Comparison of ENCODE assay signal across 8 mouse cellular contexts in the genomic region with DNA sequence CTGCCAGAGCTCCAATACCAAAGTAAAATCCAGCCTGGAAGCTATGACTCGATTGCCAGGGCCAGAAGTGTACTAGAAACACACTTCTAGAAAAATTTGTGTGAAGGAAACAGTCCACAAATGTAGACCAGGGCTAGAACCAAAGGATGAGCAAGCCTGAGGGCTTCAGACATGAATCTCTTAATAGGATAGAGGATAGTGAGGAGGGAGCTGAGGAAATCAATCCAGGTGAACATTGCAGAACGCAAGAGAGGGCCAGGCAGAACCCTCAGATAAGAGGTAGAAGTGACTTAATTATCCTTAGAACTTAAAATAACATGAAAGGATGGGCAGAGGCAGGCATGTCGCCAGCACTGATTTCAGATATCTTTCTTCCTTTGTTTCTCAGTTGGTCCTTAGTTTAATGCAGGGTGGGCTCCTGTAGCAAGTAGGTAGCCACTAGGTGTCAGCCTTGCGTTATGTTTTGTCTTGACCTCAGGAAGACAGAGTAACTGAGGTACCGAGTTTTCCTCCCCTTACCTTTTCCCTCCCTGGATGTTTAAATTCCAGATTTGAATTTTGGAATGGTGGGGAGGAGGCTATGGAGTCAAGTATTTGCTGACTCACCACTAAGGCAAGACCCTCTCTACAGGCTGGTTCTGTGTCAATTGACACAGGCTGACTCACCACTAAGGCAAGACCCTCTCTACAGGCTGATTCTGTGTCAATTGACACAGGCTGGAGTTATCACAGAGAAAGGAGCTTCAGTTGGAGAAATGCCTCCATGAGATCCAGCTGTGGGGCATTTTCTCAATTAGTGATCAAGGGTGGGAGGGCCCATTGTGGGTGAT. TPM values are rescaled to one million over a fixed set of nuclear protein-coding genes. Genes with fewer than 3 reads are reported as not detected.
DNase-seq lines count a peak whose midpoint lies in the region; ATAC-seq lines count a peak whose summit lies in the region.

No protein-coding gene starts in this region.

- no peaks in the 10 kb centered on the region for H3K27me3 ChIP-seq in embryonic facial prominence, embryonic 11.5 days (ENCODE audit: control insufficient read depth, insufficient read depth, low read length)
- H3K27me3 ChIP-seq in lung, embryonic 16.5 days (ENCODE audit: control insufficient read depth, insufficient read depth, low read depth, low read length) = no peaks in the 10 kb centered on the region

- H3K4me3 ChIP-seq in embryonic facial prominence, embryonic 11.5 days (ENCODE audit: low read depth, low read length) = no peak overlapping the region
- no peak overlapping the region for H3K4me3 ChIP-seq in lung, embryonic 16.5 days (ENCODE audit: low read length)

- ATAC-seq in CD4-positive, CD25-positive, alpha-beta regulatory T cell, adult 4 months = peak; percentile 96
- ATAC-seq in embryonic facial prominence, embryonic 11.5 days (replicated peaks; ENCODE audit: insufficient number of reproducible peaks, low FRiP score, low TSS enrichment, low read depth) = peak; percentile 72
- peak; percentile 74 for ATAC-seq in lung, embryonic 16.5 days (ENCODE audit: low read depth)

- 27% methylated on average over 5 of the region's 5 CpGs for WGBS in embryonic facial prominence, embryonic 11.5 days
- 27% methylated on average over 5 of the region's 5 CpGs for WGBS in lung, embryonic 16.5 days

- DNase-seq in ZHBTc4 (ENCODE audit: low read depth, low spot score) = peak; percentile 70
- peak; percentile 79 for DNase-seq in embryonic facial prominence, embryonic 11.5 days (ENCODE audit: low spot score)
- peak; percentile 40 to 74 for DNase-seq in heart, postnatal 14 days
- DNase-seq in kidney, postnatal 14 days = peak; percentile 58
- peak; percentile 12 for DNase-seq in ovary, postnatal 36 days (ENCODE audit: low spot score)
- DNase-seq in urinary bladder, adult 2 months (ENCODE audit: low spot score) = no peak

- no peak overlapping the region for H3K9ac ChIP-seq in embryonic facial prominence, embryonic 11.5 days (replicated peaks; ENCODE audit: low read length)
- no peak overlapping the region for H3K9ac ChIP-seq in lung, embryonic 16.5 days (ENCODE audit: low read length)

- no peaks in the 10 kb centered on the region for H3K9me3 ChIP-seq in embryonic facial prominence, embryonic 11.5 days (replicated peaks; ENCODE audit: control insufficient read depth, low read length)
- H3K9me3 ChIP-seq in lung, embryonic 16.5 days (ENCODE audit: control insufficient read depth, low read length) = no peaks in the 10 kb centered on the region

- no peak overlapping the region for H3K27ac ChIP-seq in embryonic facial prominence, embryonic 11.5 days (replicated peaks; ENCODE audit: low read depth, low read length)
- H3K27ac ChIP-seq in lung, embryonic 16.5 days (ENCODE audit: low read length) = no peak overlapping the region

- H3K36me3 ChIP-seq in embryonic facial prominence, embryonic 11.5 days (replicated peaks; ENCODE audit: control insufficient read depth, insufficient read depth, low read depth, low read length) = no peaks in the 10 kb centered on the region
- peaks cover 11% of the 10 kb centered on the region; the same call in 1 of the 2 replicates for H3K36me3 ChIP-seq in lung, embryonic 16.5 days (ENCODE audit: control insufficient read depth, insufficient read depth, low read length)

- no peak overlapping the region for H3K4me2 ChIP-seq in embryonic facial prominence, embryonic 11.5 days (ENCODE audit: low read depth, low read length)
- no peak overlapping the region for H3K4me2 ChIP-seq in lung, embryonic 16.5 days (ENCODE audit: low read depth, low read length)

- intact Hi-C loops in heart, postnatal 14 days (cut with DNase I) = loop anchor here (2.0 to 10.0 kb wide), 3 partner anchors 173 to 600 kb away; no protein-coding TSS in a partner anchor

- no peaks in the 10 kb centered on the region for H3K4me1 ChIP-seq in embryonic facial prominence, embryonic 11.5 days (ENCODE audit: control insufficient read depth, insufficient read depth, low read length)
- H3K4me1 ChIP-seq in lung, embryonic 16.5 days (replicated peaks; ENCODE audit: control insufficient read depth, insufficient read depth, low read length) = no peaks in the 10 kb centered on the region

RNA-seq across cellular contexts. Expression of a gene that starts 52.2 kb away (rescaled TPM):
- polyA plus RNA-seq in CD4-positive, CD25-positive, alpha-beta regulatory T cell, adult 4 months (2017; shearing (Covaris generic)) = 1 to 10 TPM in 1 of 2 experiments, under 1 TPM in 1; 0.38 to 1.3 TPM
- polyA plus RNA-seq in embryonic facial prominence, embryonic 11.5 days (2014; fragmentation: Nextera tagmentation; extraction: Ambion mirVana) = 5.1 and 7.4 TPM in 2 replicates
- 10 to 100 TPM; 17.0 to 21.1 TPM for total RNA-seq in heart, postnatal 14 days (2021)
- polyA plus RNA-seq in lung, embryonic 16.5 days (2015; fragmentation: Nextera tagmentation; extraction: Ambion mirVana) = 5.6 and 8.2 TPM in 2 replicates
- polyA plus RNA-seq in urinary bladder, adult 2 months (2012; rRNA removed) = 11.2 and 13.7 TPM in 2 replicates
